Mouse (Mus musculus) midbrain, embryonic 12.5 days (tissue): ENCODE results near the gene Mad1l1. TPM values are rescaled to one million over a fixed set of nuclear protein-coding genes. Genes with fewer than 3 reads are reported as not detected.

Experiments used
- ATAC-seq: fragments of 200-750 bp; cut with Nextera tagmentation; 2 replicates; pipeline ENCODE4 v1.8.0; 2017; ENCODE audit warnings: low read depth, moderate TSS enrichment, moderate library complexity; ENCODE audit not compliant: low FRiP score
- H3K27ac ChIP-seq: fragments of 300-500 bp; sonication (generic); replicated peaks from 2 replicates; pipeline ENCODE4 v1.5.1; 2016; ENCODE audit warnings: mild to moderate bottlenecking
- H3K27me3 ChIP-seq: fragments of 300-500 bp; sonication (generic); 2 replicates; pipeline ENCODE4 v1.6.1; 2016; ENCODE audit warnings: mild to moderate bottlenecking
- H3K36me3 ChIP-seq: fragments of 300-500 bp; sonication (generic); 2 replicates; pipeline ENCODE4 v1.6.1; 2016
- H3K4me1 ChIP-seq: fragments of 300-500 bp; sonication (generic); 2 replicates; pipeline ENCODE4 v1.6.1; 2016
- H3K4me2 ChIP-seq: fragments of 300-500 bp; sonication (generic); replicated peaks from 2 replicates; pipeline ENCODE4 v1.6.1; 2016; ENCODE audit warnings: mild to moderate bottlenecking, moderate library complexity
- H3K4me3 ChIP-seq: fragments of 300-500 bp; sonication (generic); 2 replicates; pipeline ENCODE4 v1.5.1; 2016; ENCODE audit warnings: mild to moderate bottlenecking
- H3K9ac ChIP-seq: fragments of 300-500 bp; sonication (generic); replicated peaks from 2 replicates; pipeline ENCODE4 v1.6.1; 2016; ENCODE audit warnings: mild to moderate bottlenecking, moderate library complexity
- H3K9me3 ChIP-seq: fragments of 300-500 bp; sonication (generic); 2 replicates; pipeline ENCODE4 v1.6.1; 2016; ENCODE audit warnings: mild to moderate bottlenecking
- WGBS: fragments of 180-500 bp; shearing (Covaris S2); methylation state at CpG from one replicate; pipeline ENCODE4 v1.1.7; 2016; 5-methylcytosine and 5-hydroxymethylcytosine counted together
- polyA plus RNA-seq: library from polyadenylated mRNA; unstranded; fragments of >200 nt; fragmentation: Nextera tagmentation; extraction: Ambion mirVana; gene quantifications from 2 replicates; pipeline ENCODE4 v1.2.1, GENCODE M21; 2016

Gene Mad1l1
- polyA plus RNA-seq, 1 experiment from 2014 or later, result 48.7 TPM

- no peak overlapping the region for H3K27ac ChIP-seq
- 79% methylated on average over 10 of the region's 10 CpGs for WGBS
These were observed 299.6 kb downstream of the Mad1l1 start for GRCm38 (mm10) chr5:140021755-140022154.

DNA sequence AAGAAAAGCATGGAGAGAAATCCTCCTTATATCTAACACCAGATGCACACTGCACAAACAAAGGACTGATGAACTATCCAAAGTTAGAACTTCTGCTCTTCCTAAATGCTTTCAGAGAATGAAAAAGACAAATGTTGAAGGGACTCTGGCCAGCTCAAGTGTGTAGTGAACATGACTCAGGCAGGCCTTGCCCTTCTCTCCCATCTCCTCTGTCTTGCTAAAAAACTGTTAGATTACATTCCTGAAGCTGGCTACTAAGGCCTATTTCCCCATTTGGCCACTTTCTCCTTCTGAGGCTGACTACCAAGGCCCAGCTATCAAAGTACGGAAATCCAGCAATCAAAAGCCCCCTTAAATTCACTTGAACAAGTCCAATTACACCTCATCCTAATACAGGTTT is 301.7 kb downstream of the Mad1l1 start:
- no peaks in the 10 kb centered on the region for H3K36me3 ChIP-seq
- H3K9me3 ChIP-seq, result no peaks in the 10 kb centered on the region
- H3K9ac ChIP-seq, result no peak overlapping the region
- H3K4me3 ChIP-seq, result no peak overlapping the region
- no peak overlapping the region for H3K4me2 ChIP-seq
- no peak overlapping the region for H3K27ac ChIP-seq
- H3K4me1 ChIP-seq, result peaks cover 24% of the 10 kb centered on the region; the same call in 1 of the 2 replicates
- H3K27me3 ChIP-seq, result peaks cover 5% of the 10 kb centered on the region
- ATAC-seq, result no peak
- WGBS, result 97% methylated on average over 1 of the region's 1 CpGs

More at GRCm38 (mm10) chr5:140021755-140022154, 299.6 kb downstream of the Mad1l1 start:
- Histone ChIP-seq H3K4me2 (no peak overlapping the region), H3K4me1 (peaks cover 23% of the 10 kb centered on the region; the same call in 1 of the 2 replicates), H3K9ac (no peak overlapping the region), H3K9me3 (no peaks in the 10 kb centered on the region), H3K36me3 (no peaks in the 10 kb centered on the region), H3K4me3 (no peak overlapping the region), H3K27me3 (no peaks in the 10 kb centered on the region)
- no peak for ATAC-seq

DNA sequence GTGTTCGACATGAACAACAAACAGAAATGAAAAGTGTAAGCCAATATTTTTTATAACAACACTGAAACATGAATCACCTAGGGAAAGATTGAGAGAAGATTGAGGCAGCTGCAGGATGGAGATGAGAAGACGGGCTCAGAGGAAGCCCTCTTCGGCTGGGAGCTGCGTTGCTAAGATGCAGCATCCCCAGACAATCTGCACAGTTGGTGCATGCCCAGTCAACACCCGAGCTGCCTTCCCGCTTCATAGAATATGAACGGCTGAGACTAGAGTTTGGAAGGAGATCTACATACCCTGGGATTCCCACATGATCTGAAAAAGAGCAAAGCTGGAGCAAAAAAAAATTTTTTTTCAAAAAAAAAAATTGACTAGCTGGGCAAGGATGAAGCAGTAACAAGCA is 302.6 kb downstream of the Mad1l1 start:
- no peak overlapping the region for H3K27ac ChIP-seq
- H3K9me3 ChIP-seq, result no peaks in the 10 kb centered on the region
- H3K4me1 ChIP-seq, result peaks cover 18% of the 10 kb centered on the region; the same call in 1 of the 2 replicates
- no peaks in the 10 kb centered on the region for H3K36me3 ChIP-seq
- H3K9ac ChIP-seq, result no peak overlapping the region
- no peak overlapping the region for H3K4me3 ChIP-seq
- peaks cover 10% of the 10 kb centered on the region for H3K27me3 ChIP-seq
- no peak overlapping the region for H3K4me2 ChIP-seq
- 91% methylated on average over 7 of the region's 7 CpGs for WGBS
- ATAC-seq, result no peak

- 89% methylated on average over 1 of the region's 1 CpGs for WGBS
These were observed 304.5 kb downstream of the Mad1l1 start for GRCm38 (mm10) chr5:140016896-140017295.

DNA sequence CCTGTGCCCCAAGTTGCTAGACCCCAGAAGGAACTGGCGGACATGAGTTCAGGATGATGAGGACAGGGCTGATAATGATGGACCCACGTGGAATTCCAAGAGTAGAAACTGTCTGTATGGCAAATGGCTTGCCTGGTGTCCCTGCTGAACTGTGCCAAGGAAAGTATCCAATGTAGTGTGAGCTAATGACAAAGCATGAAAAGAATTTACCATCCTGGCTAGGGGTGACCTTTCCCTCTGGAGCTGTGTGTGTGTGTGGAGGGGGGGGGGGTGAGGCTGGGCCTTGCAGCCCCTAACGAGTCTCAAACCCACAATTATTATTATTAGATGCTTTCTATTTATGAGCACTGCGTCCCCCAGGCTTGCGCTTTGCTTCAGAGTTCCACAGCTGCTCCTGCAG is 307.7 kb downstream of the Mad1l1 start:
- no peak overlapping the region for H3K27ac ChIP-seq

More at GRCm38 (mm10) chr5:140016896-140017295, 304.5 kb downstream of the Mad1l1 start:
- ATAC-seq, result no peak
- Histone ChIP-seq H3K4me1 (peaks cover 8% of the 10 kb centered on the region; the same call in 1 of the 2 replicates), H3K27me3 (peaks cover 25% of the 10 kb centered on the region), H3K36me3 (no peaks in the 10 kb centered on the region), H3K27ac (no peak overlapping the region), H3K4me3 (no peak overlapping the region), H3K4me2 (no peak overlapping the region), H3K9ac (no peak overlapping the region), H3K9me3 (no peaks in the 10 kb centered on the region)

DNA sequence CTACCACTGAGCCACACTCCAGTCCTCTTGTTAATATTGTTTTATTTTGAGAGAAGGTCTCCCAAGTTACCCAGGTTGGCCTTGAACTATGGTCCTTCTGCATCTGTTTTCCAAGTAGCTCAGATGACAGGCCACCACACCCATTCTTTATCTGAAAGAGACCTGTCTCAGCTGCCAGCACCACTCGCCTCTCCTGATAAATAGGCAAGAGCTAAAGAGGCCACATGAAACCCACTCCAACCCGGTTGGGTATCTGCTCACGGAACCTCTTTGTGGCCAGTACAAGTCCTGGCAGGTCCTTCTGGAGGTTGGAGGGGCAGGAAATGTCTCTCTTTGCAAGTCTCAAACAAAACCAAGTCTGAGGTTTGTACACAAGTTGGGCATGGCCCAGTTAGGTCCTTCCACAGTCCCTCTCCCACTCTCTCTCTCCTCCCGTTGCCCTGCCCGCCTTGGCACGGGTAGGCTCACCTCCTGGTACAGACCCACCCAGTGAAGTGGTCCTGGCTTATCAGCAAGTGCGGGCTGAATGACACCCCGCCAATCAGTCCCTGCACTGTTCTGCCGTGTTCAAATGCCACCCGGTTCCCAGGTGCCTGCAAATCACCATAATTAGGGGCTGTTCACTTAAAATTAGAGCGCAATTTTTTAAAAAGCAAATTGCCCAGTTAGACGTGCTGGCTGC is 308.9 kb downstream of the Mad1l1 start:
- peaks cover 20% of the 10 kb centered on the region for H3K4me1 ChIP-seq
- H3K4me3 ChIP-seq, result no peak overlapping the region
- no peak overlapping the region for H3K27ac ChIP-seq
- no peaks in the 10 kb centered on the region for H3K36me3 ChIP-seq
- H3K9ac ChIP-seq, result no peak overlapping the region
- ATAC-seq, result no peak
- H3K9me3 ChIP-seq, result no peaks in the 10 kb centered on the region
- WGBS, result 92% methylated on average over 12 of the region's 12 CpGs
- H3K4me2 ChIP-seq, result no peak overlapping the region
- peaks cover 61% of the 10 kb centered on the region for H3K27me3 ChIP-seq

More for the DNA sequence above, 307.7 kb downstream of the Mad1l1 start:
- Histone ChIP-seq H3K9me3 (no peaks in the 10 kb centered on the region), H3K4me3 (no peak overlapping the region), H3K4me2 (no peak overlapping the region), H3K36me3 (no peaks in the 10 kb centered on the region), H3K27me3 (peaks cover 54% of the 10 kb centered on the region), H3K4me1 (peaks cover 8% of the 10 kb centered on the region), H3K9ac (no peak overlapping the region)
- 85% methylated on average over 4 of the region's 5 CpGs for WGBS
- no peak for ATAC-seq

DNA sequence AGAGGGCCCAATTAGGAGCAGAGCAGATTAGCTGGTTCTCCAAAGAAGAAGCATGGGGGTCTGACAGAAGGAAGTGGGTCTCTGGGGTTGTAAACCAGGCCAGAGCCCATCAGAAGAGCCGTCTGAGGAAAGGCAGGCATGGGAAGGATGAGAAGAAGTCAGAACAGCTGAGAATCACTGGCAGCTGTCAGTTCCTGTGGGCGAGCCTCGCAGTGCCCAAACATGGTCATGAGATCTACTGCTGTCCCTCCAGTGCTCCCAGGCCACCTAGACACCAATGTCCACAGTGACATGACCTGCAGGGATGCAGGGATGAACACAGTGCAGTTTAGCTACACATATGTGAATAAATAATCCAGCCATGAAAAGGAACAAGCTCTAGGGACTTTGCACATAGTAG is 310.9 kb downstream of the Mad1l1 start:
- Histone ChIP-seq H3K36me3 (no peaks in the 10 kb centered on the region), H3K4me1 (peaks cover 31% of the 10 kb centered on the region), H3K27ac (no peak overlapping the region), H3K9ac (no peak overlapping the region), H3K9me3 (no peaks in the 10 kb centered on the region), H3K4me2 (no peak overlapping the region), H3K27me3 (peaks cover 81% of the 10 kb centered on the region), H3K4me3 (no peak overlapping the region)
- 83% methylated on average over 3 of the region's 3 CpGs for WGBS
- no peak for ATAC-seq

DNA sequence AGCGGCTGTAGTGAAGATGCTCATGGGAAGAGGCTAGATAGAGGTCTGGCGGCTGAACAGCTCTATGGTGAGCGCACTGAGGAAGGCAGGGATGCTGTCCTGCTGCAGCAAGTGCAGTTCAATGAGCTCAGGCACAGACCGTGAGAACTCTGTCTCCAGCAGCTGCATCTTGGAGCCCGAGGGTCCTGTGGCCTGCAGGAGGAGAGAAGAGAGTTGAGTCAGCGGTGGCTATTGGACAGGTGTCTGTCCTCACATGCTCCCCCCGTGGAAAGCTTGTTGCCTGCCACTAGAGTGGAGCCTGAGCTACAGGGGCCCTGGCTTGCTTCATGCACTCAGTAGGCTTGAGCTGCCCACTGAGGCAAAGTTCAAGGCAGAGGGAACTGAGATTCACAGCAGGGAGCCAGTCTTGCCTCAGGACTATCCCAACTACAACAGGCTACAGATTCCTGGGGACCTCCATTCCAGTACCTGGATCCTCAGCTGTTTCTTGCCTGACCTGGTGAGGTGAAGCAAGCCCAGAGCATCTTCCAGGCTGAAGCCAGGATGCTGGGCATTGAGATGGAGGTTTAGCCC is 312.2 kb downstream of the Mad1l1 start:
- no peak for ATAC-seq
- Histone ChIP-seq H3K4me3 (no peak overlapping the region), H3K4me1 (peaks cover 28% of the 10 kb centered on the region), H3K9me3 (no peaks in the 10 kb centered on the region), H3K36me3 (no peaks in the 10 kb centered on the region), H3K27ac (no peak overlapping the region), H3K9ac (no peak overlapping the region), H3K4me2 (no peak overlapping the region), H3K27me3 (peaks cover 84% of the 10 kb centered on the region)
- WGBS, result 76% methylated on average over 7 of the region's 7 CpGs

DNA sequence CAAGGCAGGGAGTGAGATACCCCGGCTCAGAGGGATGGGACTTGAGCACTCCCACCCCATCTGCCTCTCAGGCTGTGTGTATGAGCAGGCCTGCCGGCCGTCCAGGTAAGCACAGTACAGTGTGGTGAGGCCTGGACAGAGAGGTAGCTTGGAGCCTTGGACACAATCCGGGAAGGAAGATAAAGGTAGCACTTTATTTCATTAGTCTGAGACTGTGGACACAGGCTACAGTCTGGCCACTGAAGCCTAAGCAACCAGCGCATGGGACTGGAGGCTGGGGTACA is 312.9 kb downstream of the Mad1l1 start:
- ATAC-seq, result peak; percentile 50; the same call in 1 of the 2 replicates
- H3K4me2 ChIP-seq, result no peak overlapping the region
- peaks cover 86% of the 10 kb centered on the region for H3K27me3 ChIP-seq
- H3K9me3 ChIP-seq, result no peaks in the 10 kb centered on the region
- no peak overlapping the region for H3K9ac ChIP-seq
- no peak overlapping the region for H3K4me3 ChIP-seq
- no peaks in the 10 kb centered on the region for H3K36me3 ChIP-seq
- whole genome bisulfite sequencing, result 59% methylated on average over 5 of the region's 5 CpGs
- no peak overlapping the region for H3K27ac ChIP-seq
- H3K4me1 ChIP-seq, result peaks cover 28% of the 10 kb centered on the region

DNA sequence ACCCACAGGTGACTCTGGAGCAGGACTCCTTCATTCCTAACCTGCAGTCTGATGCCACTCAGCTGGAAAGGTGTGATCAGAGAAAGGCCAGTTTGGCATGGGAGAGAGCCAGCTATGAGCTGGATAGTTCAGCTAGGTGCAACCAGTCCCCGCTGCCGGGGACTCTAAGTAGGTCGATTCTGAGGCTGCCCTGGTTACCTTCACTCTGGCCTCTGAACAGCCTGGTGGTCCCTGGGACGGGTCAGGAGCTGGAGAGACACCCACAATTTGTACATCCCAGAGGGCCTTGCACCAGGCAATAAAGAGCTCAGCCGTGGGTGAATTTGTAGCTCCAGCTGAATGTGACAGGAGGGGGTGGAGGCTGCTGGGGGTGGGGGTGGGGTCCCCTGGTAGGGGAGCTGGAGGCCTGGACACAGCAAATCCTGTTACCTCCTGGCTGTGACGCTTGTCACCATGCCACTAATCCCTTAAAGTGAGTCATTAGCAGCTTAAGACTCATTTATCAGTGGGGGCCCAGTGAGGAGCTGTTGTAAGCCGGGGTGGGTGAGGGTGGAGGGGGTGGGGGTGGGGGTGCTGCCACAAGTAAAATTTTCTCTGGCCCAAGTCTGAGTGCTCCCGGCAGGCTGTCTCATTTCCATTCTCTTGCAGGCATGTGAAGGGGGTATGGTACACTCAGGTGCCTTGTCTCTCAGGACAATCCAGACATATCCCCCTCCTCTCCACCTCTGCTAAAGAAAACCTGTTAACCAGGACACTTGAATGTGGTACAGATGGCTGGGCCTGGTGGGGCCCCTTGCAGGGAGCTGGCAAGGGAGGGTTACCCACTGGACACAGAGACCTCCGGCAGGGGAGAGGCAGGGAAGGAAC is 313.5 kb downstream of the Mad1l1 start:
- no peaks in the 10 kb centered on the region for H3K9me3 ChIP-seq
- 18% methylated on average over 9 of the region's 9 CpGs for WGBS

DNA sequence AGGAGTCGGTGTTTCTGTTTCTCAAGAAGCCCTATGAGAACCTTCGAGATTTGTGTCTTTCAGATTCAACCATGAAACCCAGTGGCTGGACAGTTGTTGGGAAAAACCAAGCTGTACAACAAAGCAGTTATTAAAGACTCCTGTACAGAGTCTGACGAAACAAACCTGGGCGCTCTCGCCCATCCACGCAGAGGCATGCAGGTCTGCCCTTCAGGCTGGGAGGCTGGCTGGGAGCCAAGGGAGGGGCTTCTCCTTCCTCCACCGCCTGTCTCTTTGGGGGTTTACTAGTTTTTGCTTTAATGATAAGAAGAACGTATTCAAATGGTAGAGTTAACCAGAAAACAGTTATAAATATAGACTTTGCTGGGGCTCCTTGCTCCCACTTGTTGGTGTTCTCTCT is 314.5 kb downstream of the Mad1l1 start:
- no peak overlapping the region for H3K27ac ChIP-seq
- whole genome bisulfite sequencing, result 79% methylated on average over 8 of the region's 8 CpGs
- ATAC-seq, result no peak
- H3K9me3 ChIP-seq, result no peaks in the 10 kb centered on the region
- peaks cover 33% of the 10 kb centered on the region for H3K4me1 ChIP-seq
- no peak overlapping the region for H3K4me3 ChIP-seq
- no peak overlapping the region for H3K4me2 ChIP-seq
- no peaks in the 10 kb centered on the region for H3K36me3 ChIP-seq
- H3K9ac ChIP-seq, result no peak overlapping the region
- peaks cover 88% of the 10 kb centered on the region for H3K27me3 ChIP-seq

More for the DNA sequence above, 313.5 kb downstream of the Mad1l1 start:
- H3K27me3 ChIP-seq, result peaks cover 86% of the 10 kb centered on the region
- no peak overlapping the region for H3K9ac ChIP-seq
- no peak overlapping the region for H3K4me3 ChIP-seq
- peak; percentile 83 for ATAC-seq
- H3K4me2 ChIP-seq, result no peak overlapping the region
- peaks cover 28% of the 10 kb centered on the region for H3K4me1 ChIP-seq
- no peaks in the 10 kb centered on the region for H3K36me3 ChIP-seq
- no peak overlapping the region for H3K27ac ChIP-seq

DNA sequence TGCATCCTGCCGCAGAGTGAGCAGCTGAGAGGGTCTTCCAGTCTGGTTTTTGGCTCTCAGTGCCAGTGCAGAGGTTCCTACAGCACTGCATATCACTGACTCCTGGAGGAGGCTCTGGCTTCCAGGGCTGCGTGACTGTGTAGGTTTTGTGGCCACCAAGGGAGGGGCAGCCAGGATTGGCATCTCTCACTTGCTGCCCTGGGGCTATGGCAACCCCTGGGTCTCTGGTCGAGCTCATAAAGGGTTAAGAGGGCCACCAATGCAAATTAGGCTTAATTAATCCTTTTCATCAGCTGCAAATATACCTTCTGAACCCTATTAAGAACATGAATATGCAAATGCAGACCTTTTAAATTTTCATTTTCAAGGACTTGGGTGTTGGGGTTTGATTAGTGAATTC is 318.8 kb downstream of the Mad1l1 start:
- Histone ChIP-seq H3K4me1 (peaks cover 18% of the 10 kb centered on the region; the same call in 1 of the 2 replicates), H3K27ac (no peak overlapping the region), H3K4me2 (no peak overlapping the region), H3K4me3 (no peak overlapping the region), H3K9ac (no peak overlapping the region), H3K27me3 (peaks cover 54% of the 10 kb centered on the region), H3K9me3 (no peaks in the 10 kb centered on the region), H3K36me3 (no peaks in the 10 kb centered on the region)
- 63% methylated on average over 3 of the region's 3 CpGs for WGBS
- ATAC-seq, result no peak
